Mouse (Mus musculus) G1E (cell line): Measurements from ENCODE around the gene Plppr3. TPM values are rescaled to one million over a fixed set of nuclear protein-coding genes. Genes with fewer than 3 reads are reported as not detected.

Experiments
- ATAC-seq: 2 replicates; pipeline ENCODE4 v1.8.0; 2016; ENCODE audit warnings: mild to moderate bottlenecking; ENCODE audit not compliant: insufficient number of reproducible peaks, poor library complexity, low FRiP score, severe bottlenecking; ENCODE audit errors: extremely low read depth
- DNase-seq: peaks from one replicate; pipeline ENCODE4 v3.0.0; 2012; ENCODE audit warnings: low spot score
- H3K27me3 ChIP-seq: 2 replicates; pipeline ENCODE4 v1.6.1; 2012; ENCODE audit warnings: mild to moderate bottlenecking, low read length, inconsistent platforms; ENCODE audit not compliant: insufficient read depth
- H3K36me3 ChIP-seq: replicated peaks from 2 replicates; pipeline ENCODE3; 2012; ENCODE audit warnings: mild to moderate bottlenecking, inconsistent platforms
- H3K4me1 ChIP-seq: 2 replicates; pipeline ENCODE4 v1.6.1; 2012; ENCODE audit warnings: low read depth, low read length, inconsistent platforms, mixed read lengths; ENCODE audit not compliant: insufficient read depth
- H3K4me3 ChIP-seq: 2 replicates; pipeline ENCODE4 v1.5.1; 2012; ENCODE audit warnings: low read depth, mild to moderate bottlenecking, inconsistent platforms, low read length, moderate library complexity, mixed read lengths
- H3K9me3 ChIP-seq: replicated peaks from 2 replicates; pipeline ENCODE4 v1.6.1; 2012; ENCODE audit warnings: inconsistent platforms
- CTCF ChIP-seq: IDR thresholded peaks from 2 replicates; pipeline ENCODE4 v1.5.1; 2012; ENCODE audit warnings: low read depth, low read length, inconsistent platforms, mixed read lengths
- GATA1 ChIP-seq: IDR thresholded peaks from 2 replicates; pipeline ENCODE4 v1.6.1; 2012; ENCODE audit warnings: borderline replicate concordance, low read length, inconsistent platforms, mixed read lengths
- GATA2 ChIP-seq: IDR thresholded peaks from 2 replicates; pipeline ENCODE4 v1.6.1; 2012; ENCODE audit warnings: low read depth, low read length, inconsistent platforms, borderline replicate concordance
- POLR2AphosphoS5 ChIP-seq: IDR thresholded peaks from 2 replicates; pipeline ENCODE4 v1.6.1; 2012; ENCODE audit warnings: low read depth, low read length, inconsistent platforms; ENCODE audit not compliant: insufficient replicate concordance
- TAL1 ChIP-seq: conservative IDR thresholded peaks from 2 replicates; pipeline ENCODE4 v1.6.1; 2012; ENCODE audit warnings: low read depth, low read length, inconsistent platforms, mixed read lengths
- polyA plus RNA-seq: library from polyadenylated mRNA; stranded (reverse); fragments of >175 nt; gene quantifications from 2 replicates; pipeline ENCODE4 v1.2.3, GENCODE M21; 2012
- total RNA-seq, 2 experiments: library from RNA; stranded (forward) in 1 of 2; stranded (reverse) in 1 of 2; fragments of 200-1000 nt in 1 of 2; fragments of >200 nt in 1 of 2; fragmentation: Nextera tagmentation in 1 of 2; gene quantifications; 2 replicates each; pipeline ENCODE4 v1.2.3; 2014 to 2017

Plppr3 gene
- total and polyA plus RNA-seq, 3 experiments = 0.20 to 0.82 TPM; not detected in 1

DNA sequence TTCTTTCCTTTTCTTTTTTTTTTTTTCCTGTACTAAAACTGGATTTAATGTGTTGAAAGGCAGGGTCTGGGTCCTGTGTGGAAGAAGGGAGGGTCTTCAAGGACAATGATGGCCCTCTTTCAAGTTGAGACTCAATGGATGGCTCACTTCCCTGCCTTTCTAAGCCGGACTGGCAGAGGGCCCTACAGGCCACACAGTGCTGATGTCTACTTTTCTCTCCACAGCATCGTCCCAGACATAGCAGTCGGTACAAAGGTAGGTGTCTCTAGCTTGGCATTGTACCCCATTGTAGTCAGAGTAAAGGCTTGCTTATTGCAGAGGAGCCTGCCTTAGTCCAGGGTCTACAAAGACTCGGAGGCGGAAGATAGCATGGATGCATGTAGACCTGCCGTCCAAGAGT is 18.2 kb downstream of the Plppr3 start:
- Histone ChIP-seq H3K4me1 (peaks cover 81% of the 10 kb centered on the region), H3K36me3 (peaks cover 69% of the 10 kb centered on the region), H3K4me3 (peak overlapping the region; percentile 93), H3K9me3 (no peaks in the 10 kb centered on the region), H3K27me3 (no peaks in the 10 kb centered on the region)
- DNase-seq (no peak), ATAC-seq (no peak)
- TF ChIP-seq GATA2 = no peak
- no peak for TF ChIP-seq GATA1
- no peak for TF ChIP-seq CTCF
- TF ChIP-seq POLR2AphosphoS5 = no peak; the same call in 1 of the 2 replicates
- TF ChIP-seq TAL1 = no peak

GRCm38 (mm10) chr10:79855558-79856184 is 18.8 kb downstream of the Plppr3 start:
- Histone ChIP-seq H3K36me3 (peaks cover 66% of the 10 kb centered on the region), H3K4me3 (peak overlapping the region; percentile 93), H3K9me3 (no peaks in the 10 kb centered on the region), H3K27me3 (no peaks in the 10 kb centered on the region), H3K4me1 (peaks cover 81% of the 10 kb centered on the region)
- TF ChIP-seq POLR2AphosphoS5 (no peak), CTCF (no peak), GATA1 (no peak), GATA2 (no peak), TAL1 (no peak)
- no peak for DNase-seq
- ATAC-seq = no peak

DNA sequence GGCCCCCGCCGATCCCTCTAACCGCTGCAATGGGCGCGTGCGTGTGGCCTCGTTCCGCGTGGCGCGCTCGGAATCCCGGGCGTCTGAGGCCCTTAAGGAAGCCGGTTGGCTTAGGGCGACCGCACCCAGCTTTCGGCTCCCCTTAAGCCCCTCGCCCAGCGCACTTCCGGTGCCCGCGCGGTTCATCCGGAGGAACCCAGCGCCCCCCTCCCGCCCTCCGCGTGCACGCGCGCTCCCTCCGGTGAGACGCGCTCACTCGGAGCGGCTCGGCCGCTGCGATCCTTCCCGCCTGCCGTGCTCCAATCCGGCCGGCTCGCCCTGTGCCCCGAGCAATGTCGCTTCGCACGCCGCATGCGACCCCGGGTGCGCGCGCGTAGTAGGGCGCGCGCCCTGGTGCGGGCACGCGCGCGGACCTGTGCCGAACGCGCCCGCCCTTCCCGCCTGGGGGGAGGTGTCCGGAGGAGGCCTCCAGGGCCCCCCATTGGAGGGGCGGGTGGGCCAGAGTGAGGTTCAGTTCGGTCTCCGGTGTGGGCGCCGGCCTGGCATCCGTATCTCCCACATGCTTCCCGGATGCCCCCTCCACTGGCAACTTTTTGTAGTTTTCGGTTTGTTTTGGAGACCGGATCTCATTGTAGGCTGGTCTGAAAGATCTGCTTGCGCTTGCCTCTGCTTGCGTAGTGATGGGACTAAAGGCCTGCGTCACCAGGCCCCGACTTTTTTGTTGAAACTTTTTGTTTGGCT is 19.5 kb downstream of the Plppr3 start:
- Histone ChIP-seq H3K36me3 (peaks cover 66% of the 10 kb centered on the region), H3K4me1 (peaks cover 80% of the 10 kb centered on the region), H3K27me3 (no peaks in the 10 kb centered on the region), H3K9me3 (no peaks in the 10 kb centered on the region), H3K4me3 (peak overlapping the region; percentile 93)
- TF ChIP-seq TAL1 (no peak), CTCF (no peak), GATA2 (no peak), GATA1 (no peak), POLR2AphosphoS5 (no peak)
- DNase-seq (no peak), ATAC-seq (no peak)

- ATAC-seq (peak; percentile 81), DNase-seq (peak; percentile 98)
- Histone ChIP-seq H3K4me3 (peak within 1 kb of the TSS; percentile 93), H3K4me1 (peaks cover 76% of the 10 kb centered on the region), H3K27me3 (no peaks in the 10 kb centered on the region), H3K9me3 (no peaks in the 10 kb centered on the region), H3K36me3 (peaks cover 59% of the 10 kb centered on the region)
- TF ChIP-seq GATA1 (no peak), GATA2 (no peak), POLR2AphosphoS5 (no peak; the same call in 1 of the 2 replicates), TAL1 (no peak), CTCF (no peak)
Observed at GRCm38 (mm10) chr10:79853860-79854795, 20.3 kb downstream of the Plppr3 start, which contains the start of gene Ptbp1. Gene Ptbp1, plus strand, starts transcription at chr10:79854427.

DNA sequence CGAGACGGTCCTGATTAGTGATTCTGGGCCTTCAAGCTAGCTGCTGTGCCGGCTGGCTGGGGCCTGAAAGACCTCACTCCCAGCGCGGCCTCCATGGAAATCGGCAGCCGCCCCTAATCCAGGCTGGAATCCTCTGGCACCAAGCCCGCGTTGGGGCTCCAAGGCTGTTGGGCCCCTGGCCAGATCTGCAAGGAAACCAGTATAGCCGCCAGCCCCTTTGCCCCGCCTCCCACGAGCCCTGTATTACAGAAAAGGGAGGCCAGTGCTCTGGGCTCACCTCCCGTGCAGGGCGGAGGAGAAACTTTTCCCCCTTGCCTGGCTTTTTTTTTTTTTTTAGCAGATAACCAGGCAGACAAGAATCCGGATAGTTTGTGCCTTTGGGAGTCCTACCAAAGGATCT is 21.0 kb downstream of the Plppr3 start:
- peaks cover 68% of the 10 kb centered on the region for H3K4me1 ChIP-seq
- peaks cover 51% of the 10 kb centered on the region for H3K36me3 ChIP-seq
- peak overlapping the region; percentile 93 for H3K4me3 ChIP-seq
- TF ChIP-seq POLR2AphosphoS5 = no peak
- no peak for TF ChIP-seq CTCF
- no peak for TF ChIP-seq GATA2
- TF ChIP-seq GATA1 = no peak
- TF ChIP-seq TAL1 = no peak
- H3K9me3 ChIP-seq = no peaks in the 10 kb centered on the region
- no peaks in the 10 kb centered on the region for H3K27me3 ChIP-seq
- DNase-seq (peak; percentile 75), ATAC-seq (no peak)

GRCm38 (mm10) chr10:79852827-79853226 is 21.6 kb downstream of the Plppr3 start:
- Histone ChIP-seq H3K27me3 (no peaks in the 10 kb centered on the region), H3K4me1 (peaks cover 63% of the 10 kb centered on the region), H3K4me3 (peak overlapping the region; percentile 93), H3K9me3 (no peaks in the 10 kb centered on the region), H3K36me3 (peaks cover 46% of the 10 kb centered on the region)
- ATAC-seq (no peak), DNase-seq (no peak)
- TF ChIP-seq POLR2AphosphoS5 (no peak), TAL1 (no peak), GATA1 (no peak), GATA2 (no peak), CTCF (no peak)
